Mouse (Mus musculus): ENCODE measurements around the gene Lcn2. TPM values are rescaled to one million over a fixed set of nuclear protein-coding genes. Genes with fewer than 3 reads are reported as not detected.
A peak's percentile ranks its signal among the peaks of the same experiment; 100 is the strongest.
"Not testable (repeated sequence)": the region's sequence is repeated elsewhere in the genome, so short reads cannot be mapped to it uniquely, and the experiment has no call there.

The Lcn2 gene
- polyA plus RNA-seq, 1 experiment from 2014 or later, result not detected

DNA sequence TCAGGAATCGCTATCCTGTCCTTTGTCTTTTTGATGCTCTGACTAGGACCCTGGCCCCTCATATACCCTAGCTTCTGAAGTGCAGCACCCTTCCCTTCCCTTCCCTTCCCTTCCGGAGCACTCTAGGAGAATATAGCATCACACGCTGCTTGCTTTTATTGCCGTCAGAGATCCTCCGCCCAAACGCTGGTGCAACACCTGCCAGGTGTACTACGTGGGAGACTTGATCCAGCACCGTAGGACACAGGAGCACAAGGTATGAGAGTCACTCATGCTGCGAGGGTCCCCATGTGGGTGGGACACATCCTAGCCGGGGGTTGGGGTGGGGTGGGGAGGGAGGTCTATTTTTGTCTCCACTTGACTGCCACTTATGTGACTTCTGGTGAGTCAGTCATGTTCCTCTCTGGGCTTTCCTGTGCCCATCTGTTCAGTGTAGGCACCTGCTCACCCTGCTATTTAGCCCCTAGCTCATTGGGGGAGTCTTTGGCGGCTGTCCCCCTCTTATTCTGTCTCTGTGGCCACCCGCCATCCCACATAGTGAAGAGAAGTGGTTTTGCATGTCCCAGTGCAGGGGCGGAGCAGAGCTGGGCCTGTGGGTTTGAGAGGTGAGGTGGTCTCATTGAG is 12.6 kb downstream of the Lcn2 start:
- Histone ChIP-seq H3K9me3 (ENCODE audit: control insufficient read depth, low read length) (no peaks in the 10 kb centered on the region), H3K4me2 (ENCODE audit: low read depth, severe bottlenecking) (no peak overlapping the region), H3K27me3 (ENCODE audit: control insufficient read depth, insufficient read depth, low read length) (no peaks in the 10 kb centered on the region), H3K9ac (ENCODE audit: low read length) (no peak overlapping the region), H3K4me3 (ENCODE audit: low read depth, low read length) (no peak overlapping the region), H3K4me1 (ENCODE audit: control insufficient read depth, insufficient read depth, low read length) (no peaks in the 10 kb centered on the region), H3K36me3 (ENCODE audit: control insufficient read depth, insufficient read depth, low read length) (peaks cover 54% of the 10 kb centered on the region), H3K27ac (replicated peaks; ENCODE audit: low read depth, low read length) (no peak overlapping the region)
- 90% methylated on average over 13 of the region's 13 CpGs for WGBS
- DNase-seq (ENCODE audit: low spot score) (no peak), ATAC-seq (ENCODE audit: insufficient number of reproducible peaks, low FRiP score, low TSS enrichment, low read depth) (no peak)

DNA sequence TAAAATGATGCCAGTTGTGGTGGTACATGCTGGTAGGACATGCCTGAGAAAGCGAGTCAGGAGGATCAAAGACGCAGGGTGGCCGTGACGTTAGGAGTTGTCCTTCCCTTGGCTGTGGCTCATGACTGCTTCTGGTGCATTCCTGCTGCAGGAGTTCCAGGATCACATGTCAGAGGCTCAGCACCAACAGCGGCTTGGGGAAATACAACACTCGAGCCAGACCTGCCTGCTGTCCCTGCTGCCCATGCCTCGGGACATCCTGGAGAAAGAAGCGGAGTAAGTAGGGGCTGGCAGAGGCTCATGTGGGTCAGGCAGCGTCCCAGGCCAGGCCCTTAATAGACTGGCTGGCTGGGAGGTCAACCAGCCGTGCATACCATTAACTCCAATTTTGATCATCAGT is 13.9 kb downstream of the Lcn2 start:
- no peaks in the 10 kb centered on the region for H3K4me1 ChIP-seq (ENCODE audit: control insufficient read depth, insufficient read depth, low read length)
- no peak overlapping the region for H3K27ac ChIP-seq (replicated peaks; ENCODE audit: low read depth, low read length)
- WGBS, result 90% methylated on average over 10 of the region's 10 CpGs
- no peak overlapping the region for H3K9ac ChIP-seq (ENCODE audit: low read length)
- no peaks in the 10 kb centered on the region for H3K27me3 ChIP-seq (ENCODE audit: control insufficient read depth, insufficient read depth, low read length)
- peaks cover 58% of the 10 kb centered on the region for H3K36me3 ChIP-seq (ENCODE audit: control insufficient read depth, insufficient read depth, low read length)
- H3K4me2 ChIP-seq (ENCODE audit: low read depth, severe bottlenecking), result no peak overlapping the region
- DNase-seq (ENCODE audit: low spot score), result no peak
- no peak overlapping the region for H3K4me3 ChIP-seq (ENCODE audit: low read depth, low read length)
- no peak for ATAC-seq (ENCODE audit: insufficient number of reproducible peaks, low FRiP score, low TSS enrichment, low read depth)
- no peaks in the 10 kb centered on the region for H3K9me3 ChIP-seq (ENCODE audit: control insufficient read depth, low read length)

DNA sequence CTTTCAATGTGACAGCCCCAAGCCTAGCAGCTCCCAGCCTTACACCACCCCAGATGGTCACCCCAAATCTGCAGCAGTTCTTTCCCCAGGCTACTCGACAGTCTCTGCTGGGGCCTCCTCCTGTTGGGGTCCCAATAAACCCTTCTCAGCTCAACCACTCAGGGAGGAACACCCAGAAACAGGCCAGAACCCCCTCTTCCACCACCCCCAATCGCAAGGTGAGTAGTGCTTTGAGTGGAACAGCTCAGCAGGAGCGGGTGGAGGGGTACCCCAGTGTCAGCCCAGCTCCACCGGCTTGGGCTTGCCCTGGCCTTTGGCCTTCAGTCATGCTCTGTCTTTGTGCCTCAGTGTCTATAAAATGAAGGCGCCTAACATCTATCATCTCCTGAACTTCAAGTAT is 20.7 kb downstream of the Lcn2 start:
- no peak overlapping the region for H3K9ac ChIP-seq (ENCODE audit: low read length)
- peaks cover 21% of the 10 kb centered on the region for H3K36me3 ChIP-seq (ENCODE audit: control insufficient read depth, insufficient read depth, low read length)
- DNase-seq (ENCODE audit: low spot score) (no peak), ATAC-seq (ENCODE audit: insufficient number of reproducible peaks, low FRiP score, low TSS enrichment, low read depth) (no peak)
- H3K9me3 ChIP-seq (ENCODE audit: control insufficient read depth, low read length), result no peaks in the 10 kb centered on the region
- H3K4me2 ChIP-seq (ENCODE audit: low read depth, severe bottlenecking), result no peak overlapping the region
- H3K4me1 ChIP-seq (ENCODE audit: control insufficient read depth, insufficient read depth, low read length), result peaks cover 9% of the 10 kb centered on the region
- WGBS, result 92% methylated on average over 5 of the region's 5 CpGs
- no peak overlapping the region for H3K27ac ChIP-seq (replicated peaks; ENCODE audit: low read depth, low read length)
- no peak overlapping the region for H3K4me3 ChIP-seq (ENCODE audit: low read depth, low read length)
- no peaks in the 10 kb centered on the region for H3K27me3 ChIP-seq (ENCODE audit: control insufficient read depth, insufficient read depth, low read length)

DNA sequence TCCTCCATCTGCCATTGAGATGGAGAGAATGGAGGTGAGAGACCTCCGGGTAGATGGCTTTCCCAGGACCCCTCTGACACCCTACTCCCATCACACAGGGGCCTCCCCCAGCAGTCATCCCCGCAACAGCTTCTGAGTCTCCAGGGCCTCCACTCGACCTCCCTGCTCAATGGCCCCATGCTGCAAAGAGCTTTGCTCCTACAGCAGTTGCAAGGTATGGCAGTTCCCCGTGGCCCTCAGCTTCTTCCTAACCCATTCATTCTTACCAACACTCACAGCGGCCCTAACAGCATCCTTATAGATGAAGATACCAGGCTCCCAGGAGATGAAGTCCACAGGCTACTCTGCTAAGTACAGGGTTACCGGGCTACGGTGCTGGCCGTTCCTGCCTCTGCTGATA is 23.9 kb downstream of the Lcn2 start:
- H3K27ac ChIP-seq (replicated peaks; ENCODE audit: low read depth, low read length), result no peak overlapping the region
- 91% methylated on average over 8 of the region's 8 CpGs for WGBS
- no peak for ATAC-seq (ENCODE audit: insufficient number of reproducible peaks, low FRiP score, low TSS enrichment, low read depth)
- H3K9ac ChIP-seq (ENCODE audit: low read length), result 0 out of 2 replicates have a peak overlapping the region, but pooled peaks have one; percentile 88
- H3K4me3 ChIP-seq (ENCODE audit: low read depth, low read length), result peak overlapping the region; percentile 84
- peak overlapping the region; percentile 80; the same call in 1 of the 2 replicates for H3K4me2 ChIP-seq (ENCODE audit: low read depth, severe bottlenecking)
- H3K4me1 ChIP-seq (ENCODE audit: control insufficient read depth, insufficient read depth, low read length), result peaks cover 11% of the 10 kb centered on the region
- H3K27me3 ChIP-seq (ENCODE audit: control insufficient read depth, insufficient read depth, low read length), result no peaks in the 10 kb centered on the region
- no peaks in the 10 kb centered on the region for H3K9me3 ChIP-seq (ENCODE audit: control insufficient read depth, low read length)
- H3K36me3 ChIP-seq (ENCODE audit: control insufficient read depth, insufficient read depth, low read length), result peaks cover 3% of the 10 kb centered on the region; the same call in 1 of the 2 replicates
- no peak for DNase-seq (ENCODE audit: low spot score)

DNA sequence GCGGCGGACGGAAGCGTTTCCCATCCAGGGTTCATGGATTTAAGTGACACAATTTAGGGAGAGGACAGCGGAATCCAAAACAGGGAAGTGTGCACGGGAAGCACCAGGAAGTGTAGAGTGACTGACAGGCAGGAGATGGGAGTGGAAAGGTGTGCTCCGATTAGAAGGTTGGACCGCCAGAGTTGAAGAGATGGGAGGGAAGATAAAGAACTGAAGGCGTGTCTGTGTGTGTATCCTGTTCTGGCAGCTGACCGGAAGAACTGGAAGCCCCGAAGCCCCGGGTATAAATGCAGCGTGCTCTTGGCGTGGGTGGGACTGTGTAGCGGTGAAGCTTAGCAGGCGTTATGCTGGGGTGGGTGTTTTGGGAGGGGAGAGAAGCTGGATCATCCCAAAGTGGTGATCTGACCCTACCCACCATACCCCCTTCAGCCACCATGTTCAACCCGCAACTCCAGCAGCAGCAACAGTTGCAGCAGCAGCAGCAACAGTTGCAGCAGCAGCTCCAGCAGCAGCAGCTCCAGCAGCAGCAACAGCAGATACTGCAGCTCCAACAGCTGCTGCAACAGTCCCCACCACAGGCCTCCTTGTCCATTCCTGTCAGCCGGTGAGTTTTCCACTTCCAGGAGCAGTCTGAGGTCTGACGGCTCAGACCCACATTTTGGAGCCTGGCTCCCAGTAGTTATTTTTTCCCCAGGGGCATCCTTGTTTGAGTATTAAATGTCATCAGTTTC is 24.5 kb downstream of the Lcn2 start:
- Histone ChIP-seq H3K9ac (ENCODE audit: low read length) (peak overlapping the region; percentile 88), H3K4me2 (ENCODE audit: low read depth, severe bottlenecking) (peak overlapping the region; percentile 80), H3K9me3 (ENCODE audit: control insufficient read depth, low read length) (no peaks in the 10 kb centered on the region), H3K4me3 (ENCODE audit: low read depth, low read length) (peak overlapping the region; percentile 84), H3K4me1 (ENCODE audit: control insufficient read depth, insufficient read depth, low read length) (peaks cover 11% of the 10 kb centered on the region), H3K27ac (replicated peaks; ENCODE audit: low read depth, low read length) (peak overlapping the region; percentile 55; the same call in 1 of the 2 replicates), H3K36me3 (ENCODE audit: control insufficient read depth, insufficient read depth, low read length) (peaks cover 3% of the 10 kb centered on the region; the same call in 1 of the 2 replicates), H3K27me3 (ENCODE audit: control insufficient read depth, insufficient read depth, low read length) (no peaks in the 10 kb centered on the region)
- ATAC-seq (ENCODE audit: insufficient number of reproducible peaks, low FRiP score, low TSS enrichment, low read depth) (peak; percentile 29; the same call in 1 of the 2 replicates), DNase-seq (ENCODE audit: low spot score) (no peak)
- WGBS, result 10% methylated on average over 19 of the region's 19 CpGs

DNA sequence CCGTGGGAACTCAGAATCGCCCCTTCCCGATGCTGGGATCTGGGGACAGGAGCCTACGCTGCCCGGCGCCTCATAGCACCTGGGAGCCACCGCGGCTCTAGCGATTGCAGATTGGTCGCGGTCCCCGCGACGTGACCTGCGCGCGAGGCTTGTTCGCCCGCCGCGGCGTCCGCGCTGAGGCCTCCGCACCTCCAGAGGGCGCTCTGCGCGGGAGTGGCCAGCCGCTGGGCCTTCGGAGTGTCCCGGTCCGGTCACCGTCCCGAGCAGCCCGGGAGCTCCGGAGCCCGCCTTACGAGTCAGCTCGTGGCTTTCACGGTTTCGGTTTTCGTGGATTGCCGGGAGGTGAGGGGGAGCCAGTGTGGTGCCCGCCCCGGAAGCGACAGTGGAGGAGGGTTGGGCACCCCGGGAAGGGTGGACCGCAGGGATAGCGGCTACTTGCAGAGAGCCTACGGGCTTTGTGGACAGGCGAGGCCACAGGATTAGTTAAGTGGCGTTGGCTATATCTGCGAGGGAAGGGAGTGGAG is 25.2 kb downstream of the Lcn2 start:
- H3K9ac ChIP-seq (ENCODE audit: low read length), result peak overlapping the region; percentile 88

DNA sequence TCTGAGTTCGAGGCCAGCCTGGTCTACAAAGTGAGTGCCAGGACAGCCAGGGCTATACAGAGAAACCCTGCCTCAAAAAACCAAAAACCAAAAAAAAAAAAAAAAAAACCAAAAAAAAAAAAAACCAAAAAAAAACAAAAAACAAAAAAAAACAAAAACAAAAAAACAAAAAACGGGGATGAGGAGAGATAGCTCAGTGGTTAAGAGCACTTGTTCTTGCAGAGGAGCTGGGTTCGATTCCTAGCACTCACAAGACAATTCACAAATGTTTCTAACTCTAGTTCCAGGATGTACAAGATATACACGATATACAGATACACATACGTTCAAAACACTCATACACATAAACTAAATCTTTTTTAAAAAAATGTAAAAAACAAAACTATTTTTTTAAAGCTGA is 25.8 kb downstream of the Lcn2 start:
- not testable (repeated sequence) for DNase-seq (ENCODE audit: low spot score); H3K9ac ChIP-seq (ENCODE audit: low read length); ATAC-seq (ENCODE audit: insufficient number of reproducible peaks, low FRiP score, low TSS enrichment, low read depth); H3K9me3 ChIP-seq (ENCODE audit: control insufficient read depth, low read length); H3K36me3 ChIP-seq (ENCODE audit: control insufficient read depth, insufficient read depth, low read length); H3K27me3 ChIP-seq (ENCODE audit: control insufficient read depth, insufficient read depth, low read length); H3K27ac ChIP-seq (replicated peaks; ENCODE audit: low read depth, low read length)
- H3K4me2 ChIP-seq (ENCODE audit: low read depth, severe bottlenecking), result peak overlapping the region; percentile 80
- H3K4me1 ChIP-seq (ENCODE audit: control insufficient read depth, insufficient read depth, low read length), result peaks cover 11% of the 10 kb centered on the region
- WGBS, result 48% methylated on average over 5 of the region's 5 CpGs
- peak overlapping the region; percentile 84 for H3K4me3 ChIP-seq (ENCODE audit: low read depth, low read length)

More for the DNA sequence above, 25.2 kb downstream of the Lcn2 start:
- H3K9me3 ChIP-seq (ENCODE audit: control insufficient read depth, low read length), result no peaks in the 10 kb centered on the region
- DNase-seq (ENCODE audit: low spot score) (peak; percentile 94), ATAC-seq (ENCODE audit: insufficient number of reproducible peaks, low FRiP score, low TSS enrichment, low read depth) (peak; percentile 72)
- H3K4me2 ChIP-seq (ENCODE audit: low read depth, severe bottlenecking), result peak overlapping the region; percentile 80
- H3K4me3 ChIP-seq (ENCODE audit: low read depth, low read length), result peak overlapping the region; percentile 84
- peaks cover 3% of the 10 kb centered on the region; the same call in 1 of the 2 replicates for H3K36me3 ChIP-seq (ENCODE audit: control insufficient read depth, insufficient read depth, low read length)
- peak overlapping the region; percentile 55 for H3K27ac ChIP-seq (replicated peaks; ENCODE audit: low read depth, low read length)
- peaks cover 11% of the 10 kb centered on the region for H3K4me1 ChIP-seq (ENCODE audit: control insufficient read depth, insufficient read depth, low read length)
- under 1% methylated on average over 53 of the region's 53 CpGs for WGBS
- no peaks in the 10 kb centered on the region for H3K27me3 ChIP-seq (ENCODE audit: control insufficient read depth, insufficient read depth, low read length)

DNA sequence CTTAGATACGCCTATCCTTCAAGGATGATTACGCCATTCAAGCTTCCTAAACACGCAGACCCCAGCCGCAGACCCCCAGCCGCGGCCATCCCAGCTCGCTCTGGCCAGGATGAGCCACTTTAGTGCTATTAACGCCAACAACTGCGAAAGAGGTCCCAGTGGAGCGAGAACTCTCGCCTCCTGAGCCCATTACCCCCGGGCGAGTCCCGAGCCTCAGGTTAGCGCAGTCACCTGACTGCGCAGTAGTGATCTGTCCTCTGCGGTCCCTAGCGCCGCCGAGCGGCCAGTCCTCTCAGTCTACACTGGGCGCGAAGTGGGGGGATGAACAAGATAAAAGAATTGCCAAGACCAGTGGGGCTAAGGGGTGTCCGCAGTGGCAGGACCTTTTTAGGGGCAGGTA is 26.6 kb downstream of the Lcn2 start:
- Histone ChIP-seq H3K4me1 (ENCODE audit: control insufficient read depth, insufficient read depth, low read length) (peaks cover 11% of the 10 kb centered on the region), H3K9me3 (ENCODE audit: control insufficient read depth, low read length) (no peaks in the 10 kb centered on the region), H3K36me3 (ENCODE audit: control insufficient read depth, insufficient read depth, low read length) (no peaks in the 10 kb centered on the region), H3K27me3 (ENCODE audit: control insufficient read depth, insufficient read depth, low read length) (no peaks in the 10 kb centered on the region), H3K4me3 (ENCODE audit: low read depth, low read length) (peak overlapping the region; percentile 31), H3K4me2 (ENCODE audit: low read depth, severe bottlenecking) (peak overlapping the region; percentile 82), H3K9ac (ENCODE audit: low read length) (peak overlapping the region; percentile 18; the same call in 1 of the 2 replicates), H3K27ac (replicated peaks; ENCODE audit: low read depth, low read length) (no peak overlapping the region)
- ATAC-seq (ENCODE audit: insufficient number of reproducible peaks, low FRiP score, low TSS enrichment, low read depth), result peak; percentile 41; the same call in 1 of the 2 replicates
- DNase-seq (ENCODE audit: low spot score), result peak; percentile 79
- 1% methylated on average over 24 of the region's 24 CpGs for WGBS

Data from limb, embryonic 11.5 days (tissue).